Mouse (Mus musculus): Measurements from ENCODE around the gene Cd59b.
A peak's percentile ranks its signal among the peaks of the same experiment; 100 is the strongest.

Gene Cd59b

GRCm38 (mm10) chr2:104119097-104119496, 49.4 kb downstream of the Cd59b start:
- DNase-seq (ENCODE audit: low spot score) = no peak

GRCm38 (mm10) chr2:104120312-104120711, 50.7 kb downstream of the Cd59b start:
- DNase-seq (ENCODE audit: low spot score) = no peak

- DNase-seq (ENCODE audit: low spot score) = no peak
Observed at GRCm38 (mm10) chr2:104121681-104122504, 52.2 kb downstream of the Cd59b start.

- peak; percentile 89 for DNase-seq (ENCODE audit: low spot score)
Observed at GRCm38 (mm10) chr2:104122505-104123378, 53.1 kb downstream of the Cd59b start, which contains the start of gene A930018P22Rik. Gene A930018P22Rik, plus strand, starts transcription at chr2:104122769.

DNA sequence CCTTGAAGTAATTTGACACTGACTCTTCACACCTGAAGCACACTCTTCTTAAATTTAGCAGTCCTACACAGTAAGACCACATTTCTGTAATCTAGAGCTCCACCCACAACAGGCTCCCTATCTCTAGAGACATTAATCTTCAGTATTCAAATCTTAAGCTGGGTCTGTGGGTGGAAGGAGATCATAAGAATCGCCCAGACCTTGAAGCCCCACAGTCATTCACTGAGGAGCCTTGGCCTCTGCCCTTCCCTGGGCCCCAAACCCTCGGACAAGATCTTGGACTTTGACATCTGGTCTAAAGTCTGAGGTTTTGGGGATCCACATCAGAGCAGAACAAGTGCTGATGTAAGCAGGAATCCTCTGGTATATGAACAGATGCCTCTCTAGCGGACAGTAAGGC, 53.9 kb downstream of the Cd59b start:
- no peak for DNase-seq (ENCODE audit: low spot score)

GRCm38 (mm10) chr2:104124071-104124470, 54.4 kb downstream of the Cd59b start:
- no peak for DNase-seq (ENCODE audit: low spot score)

DNA sequence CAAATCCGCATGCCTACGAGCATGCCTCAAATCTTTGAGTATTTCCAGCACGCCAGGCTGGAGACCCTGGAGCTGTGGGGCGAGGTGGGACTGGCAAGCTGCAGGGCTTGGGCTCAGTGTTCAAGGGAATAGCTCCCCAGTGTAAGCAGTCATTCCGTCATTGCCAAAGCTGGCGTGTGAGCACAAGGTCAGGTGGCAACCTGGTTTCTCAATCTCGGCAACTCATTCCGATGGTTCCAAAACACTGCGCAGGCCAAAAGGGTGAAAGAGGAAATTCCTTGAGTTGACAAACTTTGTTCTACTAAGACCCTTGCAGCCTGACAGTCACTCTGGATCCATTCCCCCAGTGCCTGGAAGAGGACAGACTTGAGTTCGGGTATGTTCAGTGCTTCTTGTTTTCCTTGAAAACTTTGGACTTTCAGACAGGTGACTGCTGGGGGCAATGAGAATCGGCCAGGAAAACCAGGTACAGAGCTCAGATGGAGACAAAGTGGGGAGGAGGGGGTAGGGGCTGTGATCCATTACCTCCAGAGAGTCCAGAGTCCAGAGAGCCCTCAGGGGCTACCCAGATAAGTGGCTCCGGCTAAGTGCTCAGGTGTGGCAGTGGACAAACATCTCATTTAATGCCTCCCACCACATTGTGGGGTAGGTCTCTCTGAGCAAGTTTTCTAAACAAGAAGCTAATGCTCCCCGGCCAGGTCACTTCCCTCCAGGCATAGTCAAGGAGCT, 59.3 kb downstream of the Cd59b start:
- no peak for DNase-seq (ENCODE audit: low spot score)

GRCm38 (mm10) chr2:104130165-104130564, 60.5 kb downstream of the Cd59b start:
- DNase-seq (ENCODE audit: low spot score) = no peak

- no peak for DNase-seq (ENCODE audit: low spot score)
Observed at GRCm38 (mm10) chr2:104130969-104131368, 61.3 kb downstream of the Cd59b start.

GRCm38 (mm10) chr2:104132266-104132859, 62.7 kb downstream of the Cd59b start:
- DNase-seq (ENCODE audit: low spot score) = no peak

DNA sequence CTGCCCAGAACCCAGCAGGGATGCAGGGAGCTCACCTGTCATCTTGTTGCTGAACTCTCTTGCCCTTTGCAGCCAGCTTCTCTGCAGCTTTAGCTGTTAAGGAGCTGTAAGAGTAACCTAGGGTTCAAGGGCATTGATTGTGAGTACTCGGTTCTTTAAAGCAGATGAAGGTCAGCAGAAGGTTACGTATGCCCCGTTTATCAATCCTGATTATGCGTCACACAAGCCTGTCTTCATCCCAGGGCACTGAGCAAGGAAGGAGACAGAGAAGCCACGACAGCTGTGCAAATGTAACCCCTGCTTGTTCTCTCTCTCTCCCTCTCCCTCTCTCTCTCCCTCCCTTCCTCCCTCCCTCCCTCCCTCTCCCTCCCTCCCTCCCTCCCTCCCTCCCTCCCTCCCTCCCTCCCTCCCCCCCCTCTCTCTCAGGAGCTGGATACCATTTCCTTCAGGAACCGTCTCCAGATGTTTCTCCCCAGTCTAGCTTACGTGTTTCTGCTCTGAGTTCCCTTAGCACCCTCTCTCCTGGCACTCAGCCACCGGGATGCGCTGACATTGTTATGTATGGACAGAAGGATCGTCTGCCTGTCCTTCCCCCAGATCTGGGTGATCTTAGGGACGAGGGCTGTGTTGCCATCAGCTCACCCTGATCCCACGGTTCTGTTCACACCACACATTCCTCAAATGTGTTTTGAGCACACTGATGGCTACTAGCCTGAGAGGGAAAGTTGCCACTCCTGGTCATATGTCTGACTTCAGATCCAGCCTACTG, 63.6 kb downstream of the Cd59b start:
- DNase-seq (ENCODE audit: low spot score) = no peak

- peak; percentile 70 for DNase-seq (ENCODE audit: low spot score)
Observed at GRCm38 (mm10) chr2:104134150-104135056, 64.8 kb downstream of the Cd59b start.

DNA sequence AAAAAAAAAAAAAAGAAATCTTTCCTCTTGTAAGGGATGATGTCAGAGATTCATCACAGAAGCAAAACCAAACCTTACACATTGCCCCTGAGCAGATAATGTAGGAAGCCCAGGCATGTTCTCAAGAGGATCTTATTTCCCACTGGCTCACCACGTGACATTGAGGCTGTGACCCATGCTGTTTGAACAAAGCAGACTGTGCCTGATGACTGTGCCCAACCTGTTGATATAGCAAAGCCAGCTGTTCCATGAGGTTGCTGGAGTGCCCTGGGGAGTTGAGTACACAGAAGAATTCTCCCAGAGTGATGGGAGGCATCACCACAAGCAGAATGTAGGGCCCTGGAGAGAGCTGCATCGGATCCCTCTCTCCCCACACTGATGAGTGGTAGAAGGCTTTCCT, 66.3 kb downstream of the Cd59b start:
- no peak for DNase-seq (ENCODE audit: low spot score)
